Mouse (Mus musculus) spleen, adult 18-20 months (tissue): ENCODE data around the gene Pgr.

Experiments
- DNase-seq, 2 experiments: peaks; one replicate each; pipeline ENCODE4 v3.0.0; 2022; ENCODE audit warnings: mixed read lengths in 2 of 2

The Pgr gene

GRCm38 (mm10) chr9:8899616-8900202 is at the start of gene Pgr:
Pgr (plus strand) TSS chr9:8899833.
- no peak for DNase-seq

GRCm38 (mm10) chr9:8857455-8857854 is 42.2 kb upstream of the Pgr start:
- no peak for DNase-seq

GRCm38 (mm10) chr9:8868511-8868910 is 31.1 kb upstream of the Pgr start:
- DNase-seq = no peak

GRCm38 (mm10) chr9:8895205-8895604 is 4.4 kb upstream of the Pgr start:
- DNase-seq = no peak

GRCm38 (mm10) chr9:8900203-8901012 is 775 bp downstream of the Pgr start:
- DNase-seq = no peak

- DNase-seq = peak in 1 of 2 experiments; percentile 3
Measured at GRCm38 (mm10) chr9:8901013-8901646, 1.5 kb downstream of the Pgr start.

- DNase-seq = peak in 1 of 2 experiments; percentile 4
Measured at GRCm38 (mm10) chr9:8901647-8902131, 2.1 kb downstream of the Pgr start.

GRCm38 (mm10) chr9:8902277-8902676 is 2.6 kb downstream of the Pgr start:
- no peak for DNase-seq

GRCm38 (mm10) chr9:8927561-8927960 is 27.9 kb downstream of the Pgr start:
- DNase-seq = no peak

- no peak for DNase-seq
Measured at GRCm38 (mm10) chr9:8937753-8938152, 38.1 kb downstream of the Pgr start.

- DNase-seq = no peak
Measured at GRCm38 (mm10) chr9:8953306-8953705, 53.7 kb downstream of the Pgr start.

GRCm38 (mm10) chr9:8964512-8965133 is 65.0 kb downstream of the Pgr start:
- peak in 1 of 2 experiments; percentile 10 for DNase-seq

GRCm38 (mm10) chr9:8970240-8970639 is 70.6 kb downstream of the Pgr start:
- no peak for DNase-seq

GRCm38 (mm10) chr9:8971491-8971890 is 71.9 kb downstream of the Pgr start, which contains the start of gene Gm16485:
Gm16485 (plus strand) TSS chr9:8971791.
- no peak for DNase-seq

- no peak for DNase-seq
Measured at GRCm38 (mm10) chr9:8977775-8978174, 78.1 kb downstream of the Pgr start.

- DNase-seq = no peak
Measured at GRCm38 (mm10) chr9:8982315-8982714, 82.7 kb downstream of the Pgr start.

GRCm38 (mm10) chr9:8996494-8996893 is 96.9 kb downstream of the Pgr start:
- DNase-seq = no peak

GRCm38 (mm10) chr9:9001170-9001569 is 101.5 kb downstream of the Pgr start:
- no peak for DNase-seq

GRCm38 (mm10) chr9:9015108-9015507 is 115.5 kb downstream of the Pgr start:
- no peak for DNase-seq
